Mouse (Mus musculus): ENCODE measurements around the gene Rexo4. TPM values are rescaled to one million over a fixed set of nuclear protein-coding genes. Genes with fewer than 3 reads are reported as not detected.

The Rexo4 gene
- total RNA-seq, 2 experiments from 2014 or later = 57.4 to 62.2 TPM

DNA sequence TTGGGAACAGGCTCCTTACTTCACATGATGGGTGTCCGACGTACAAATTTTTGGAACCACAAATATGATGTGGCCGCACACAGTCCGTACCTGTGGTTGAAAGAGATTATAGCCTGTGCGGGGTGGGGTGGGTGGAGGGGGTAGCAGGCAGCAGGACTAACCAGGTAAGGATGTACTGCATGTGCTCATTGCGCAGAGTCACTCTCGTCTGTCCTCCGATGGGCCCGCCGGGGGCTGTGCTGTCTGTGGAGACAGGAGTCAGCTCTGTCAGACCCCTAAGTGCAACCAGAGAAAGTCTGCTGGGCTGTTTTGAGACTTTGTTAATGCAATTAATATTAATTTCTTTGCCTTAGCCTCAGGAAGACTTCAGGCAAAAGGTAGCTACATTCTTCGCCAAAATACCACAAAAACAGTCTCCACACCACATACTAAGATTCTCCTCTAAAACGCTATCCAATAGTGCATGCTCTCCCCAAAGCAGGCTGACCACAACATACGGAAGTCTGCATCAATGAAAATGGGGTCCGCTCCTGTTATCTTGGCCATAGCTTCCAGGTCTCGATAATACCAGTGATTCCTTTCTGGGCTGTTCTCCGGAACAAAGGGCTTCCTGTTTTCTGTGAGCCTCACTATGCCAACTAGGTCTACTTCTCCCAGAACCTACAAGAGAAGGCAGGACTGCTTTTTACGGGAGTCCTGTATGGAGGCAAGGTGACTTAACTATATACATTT lies 50.6 kb downstream of the Rexo4 start:
- H3K27ac ChIP-seq = no peak overlapping the region
- H3K4me3 ChIP-seq = no peak overlapping the region
- no peak for TF ChIP-seq CTCF (conservative IDR thresholded peaks at IDR 0.05)
- DNase-seq (ENCODE audit: low spot score in 2 of 2) = no peak

DNA sequence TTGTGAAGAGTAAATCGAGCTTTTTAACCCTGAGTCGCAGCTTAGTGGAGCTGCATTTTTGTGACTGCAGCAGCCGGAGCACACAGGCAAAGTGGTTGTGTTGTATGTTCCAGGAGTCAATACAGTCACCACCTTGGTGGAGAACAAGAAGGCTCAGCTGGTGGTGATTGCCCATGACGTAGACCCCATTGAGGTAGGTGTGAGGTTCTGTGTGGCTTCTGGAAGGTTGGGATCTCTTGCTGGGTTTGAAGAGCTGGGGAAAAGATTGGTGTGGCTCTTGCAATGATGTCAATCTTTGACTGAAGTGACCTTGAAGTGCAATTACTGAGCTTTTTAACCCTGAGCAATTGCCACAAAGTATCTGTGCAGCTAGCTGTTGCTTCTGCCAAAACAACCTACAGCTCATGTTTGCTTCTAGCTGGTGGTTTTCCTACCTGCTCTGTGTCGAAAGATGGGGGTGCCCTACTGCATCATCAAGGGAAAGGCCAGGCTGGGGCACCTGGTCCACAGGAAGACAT lies 51.9 kb downstream of the Rexo4 start:
- no peak for TF ChIP-seq CTCF (conservative IDR thresholded peaks at IDR 0.05)
- peak overlapping the region; percentile 91 for H3K4me3 ChIP-seq
- H3K27ac ChIP-seq = 0 out of 2 replicates have a peak overlapping the region, but pooled peaks have one; percentile 14
- DNase-seq (ENCODE audit: low spot score in 2 of 2) = no peak

DNA sequence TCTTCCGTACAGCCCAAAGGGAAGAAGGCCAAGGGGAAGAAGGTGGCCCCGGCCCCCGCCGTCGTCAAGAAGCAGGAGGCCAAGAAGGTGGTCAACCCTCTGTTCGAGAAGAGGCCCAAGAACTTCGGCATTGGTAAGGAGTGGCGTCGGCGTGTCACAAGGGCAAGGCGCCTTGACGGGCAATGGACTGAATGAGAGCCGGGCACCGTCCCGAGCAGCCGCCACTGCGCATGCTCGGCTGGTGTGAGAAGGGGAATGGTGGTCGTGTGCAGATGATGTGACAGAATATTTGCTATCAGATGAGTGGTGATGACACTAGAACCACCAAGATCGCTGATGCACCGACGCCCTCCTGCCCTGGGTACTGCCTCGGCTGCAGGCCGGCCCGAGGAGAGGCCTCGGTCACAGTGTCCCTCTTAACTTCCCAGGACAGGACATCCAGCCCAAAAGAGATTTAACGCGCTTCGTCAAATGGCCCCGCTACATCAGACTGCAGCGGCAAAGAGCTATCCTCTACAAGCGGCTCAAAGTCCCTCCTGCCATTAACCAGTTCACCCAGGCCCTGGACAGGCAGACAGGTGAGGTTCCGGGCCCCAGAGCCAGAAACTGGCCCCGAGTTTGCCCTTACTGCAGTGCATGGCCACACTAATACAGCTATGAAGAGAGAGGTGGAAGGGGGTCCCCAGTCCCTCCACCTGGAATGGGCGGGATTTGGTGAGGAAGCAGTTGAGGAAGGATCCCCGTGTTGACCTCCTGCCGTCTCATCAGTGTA lies 53.0 kb downstream of the Rexo4 start:
- peak overlapping the region; percentile 95 for H3K27ac ChIP-seq
- peak overlapping the region; percentile 91 for H3K4me3 ChIP-seq
- peak; percentile 48 to 55 for DNase-seq (ENCODE audit: low spot score in 2 of 2)
- no peak for TF ChIP-seq CTCF (conservative IDR thresholded peaks at IDR 0.05)

DNA sequence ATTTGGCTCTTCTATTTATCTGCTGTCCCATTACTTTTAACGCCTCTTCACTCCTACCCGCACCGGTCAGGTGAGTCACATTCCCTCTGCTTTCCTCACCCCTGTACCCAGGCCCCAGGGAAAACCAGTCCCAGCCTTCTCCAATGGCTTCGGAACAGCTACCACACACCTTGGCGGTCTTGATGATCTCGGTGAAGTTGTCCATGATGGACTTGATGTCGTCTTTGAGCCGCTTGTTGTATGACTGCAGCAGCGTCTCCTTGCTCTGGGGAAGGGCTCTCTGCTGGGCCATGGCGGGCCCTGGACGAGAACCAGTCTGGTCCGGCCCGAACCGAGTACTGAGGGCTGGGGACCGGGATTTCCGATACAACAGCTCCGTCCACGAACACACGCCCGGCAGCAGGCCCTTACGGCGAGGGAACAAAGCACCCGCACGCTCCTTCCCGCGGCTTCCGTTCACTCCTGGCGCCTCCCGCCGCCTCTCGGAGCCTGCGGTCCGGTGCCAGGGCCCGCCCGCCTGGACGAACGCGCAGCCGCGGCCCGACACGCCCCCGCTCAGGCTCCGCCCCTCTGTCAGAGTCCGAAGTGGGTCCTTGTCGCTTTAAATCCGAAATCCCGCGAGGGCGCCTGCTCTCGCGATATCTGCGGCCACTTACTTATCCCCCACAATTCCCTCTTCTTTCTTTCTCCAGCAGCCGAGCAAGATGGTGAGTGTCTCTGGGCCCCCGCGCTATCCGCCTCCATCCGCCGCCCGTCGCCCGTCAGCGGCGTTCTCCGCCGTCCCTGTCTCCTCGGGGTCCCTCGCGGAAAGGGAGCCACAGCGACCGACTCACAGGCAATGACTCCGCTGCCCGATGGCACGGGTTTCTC lies 53.8 kb downstream of the Rexo4 start, which contains the start of the genes Med22 and Rpl7a:
Gene Med22 (minus strand): TSS at position 554 of the 870 bp plus-strand sequence.
Gene Rpl7a (plus strand): TSS at position 641 of the 870 bp plus-strand sequence.
- Histone ChIP-seq H3K4me3 (peak within 1 kb of the TSS; percentile 91), H3K27ac (peak within 1 kb of the TSS; percentile 95)
- DNase-seq (ENCODE audit: low spot score in 2 of 2) = peak; percentile 99 to 100
- no peak for TF ChIP-seq CTCF (conservative IDR thresholded peaks at IDR 0.05)

DNA sequence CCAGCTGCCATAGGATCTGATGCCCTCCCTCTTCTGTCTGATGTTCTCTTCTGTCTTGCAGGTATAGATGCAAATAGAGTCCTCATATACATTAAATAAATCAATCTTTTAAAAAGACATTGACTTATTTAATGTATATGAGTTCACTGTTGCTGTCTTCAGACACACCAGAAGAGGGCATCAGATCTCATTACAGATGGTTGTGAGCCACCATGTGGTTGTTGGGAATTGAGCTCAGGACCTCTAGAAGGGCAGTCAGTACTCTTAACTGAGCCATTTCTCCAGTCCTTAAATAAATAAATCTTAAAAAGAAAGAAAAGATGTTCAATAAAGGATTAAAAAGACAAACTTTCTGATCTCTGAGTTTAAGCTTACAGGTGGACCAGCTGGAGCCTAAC lies 54.8 kb downstream of the Rexo4 start:
- TF ChIP-seq CTCF (conservative IDR thresholded peaks at IDR 0.05) = peak; percentile 63
- H3K4me3 ChIP-seq = peak overlapping the region; percentile 91
- peak overlapping the region; percentile 95; the same call in 1 of the 2 replicates for H3K27ac ChIP-seq
- DNase-seq (ENCODE audit: low spot score in 2 of 2) = no peak

DNA sequence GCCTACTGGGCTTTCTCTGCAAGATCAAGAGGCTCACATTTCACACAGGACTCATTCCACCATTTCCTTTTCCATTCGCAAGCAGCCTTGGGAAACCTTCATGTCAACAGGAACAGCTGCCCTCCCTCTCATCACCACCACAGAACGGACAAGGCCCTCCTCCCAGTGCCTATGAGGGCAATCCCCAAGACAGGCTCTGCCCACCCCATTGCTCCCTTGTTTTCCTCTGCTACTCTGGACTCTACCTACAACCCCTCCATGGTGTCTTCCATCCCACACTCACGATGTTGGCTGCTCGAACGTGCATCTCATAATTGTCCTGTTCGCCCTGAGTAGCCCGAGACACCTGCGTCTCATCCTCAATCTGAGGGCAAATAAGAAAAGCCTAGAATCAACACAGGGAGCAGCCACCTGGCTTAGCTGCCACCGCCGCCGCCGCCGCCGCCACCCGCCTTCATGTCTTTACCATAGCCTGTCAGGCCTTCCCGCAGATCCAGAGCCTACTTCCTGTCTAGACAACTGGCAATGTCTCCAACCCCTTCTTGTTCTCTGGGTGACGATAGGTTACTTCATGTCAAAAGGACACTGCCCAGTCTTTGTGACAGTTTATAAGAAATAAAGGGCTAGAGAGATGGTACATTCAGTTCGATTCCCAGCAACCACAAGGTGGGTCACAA lies 55.3 kb downstream of the Rexo4 start:
- peak overlapping the region; percentile 11; the same call in 1 of the 2 replicates for H3K27ac ChIP-seq
- peak overlapping the region; percentile 91 for H3K4me3 ChIP-seq
- TF ChIP-seq CTCF (conservative IDR thresholded peaks at IDR 0.05) = no peak
- no peak for DNase-seq (ENCODE audit: low spot score in 2 of 2)

DNA sequence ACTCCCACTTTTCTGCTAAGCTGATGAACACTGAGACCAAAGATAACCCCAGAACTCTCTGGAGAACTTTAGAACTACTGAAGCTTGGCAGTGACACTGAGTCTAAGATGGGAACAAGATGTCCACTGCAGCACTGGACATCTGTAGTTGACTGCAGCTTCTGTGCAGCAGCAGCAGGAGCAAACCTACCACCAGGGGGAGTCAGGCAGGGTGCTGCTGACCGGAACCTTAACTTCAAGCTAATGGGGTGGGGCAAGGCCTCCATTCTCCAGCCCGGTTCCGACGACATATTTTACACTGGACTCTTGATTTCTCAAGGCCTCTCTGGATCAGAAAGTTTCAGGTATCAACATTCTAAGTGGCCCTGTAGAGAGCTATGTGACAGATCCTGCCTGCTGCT lies 57.1 kb downstream of the Rexo4 start:
- Histone ChIP-seq H3K4me3 (no peak overlapping the region), H3K27ac (no peak overlapping the region)
- peak; percentile 82 for TF ChIP-seq CTCF (conservative IDR thresholded peaks at IDR 0.05)
- DNase-seq (ENCODE audit: low spot score in 2 of 2) = no peak

DNA sequence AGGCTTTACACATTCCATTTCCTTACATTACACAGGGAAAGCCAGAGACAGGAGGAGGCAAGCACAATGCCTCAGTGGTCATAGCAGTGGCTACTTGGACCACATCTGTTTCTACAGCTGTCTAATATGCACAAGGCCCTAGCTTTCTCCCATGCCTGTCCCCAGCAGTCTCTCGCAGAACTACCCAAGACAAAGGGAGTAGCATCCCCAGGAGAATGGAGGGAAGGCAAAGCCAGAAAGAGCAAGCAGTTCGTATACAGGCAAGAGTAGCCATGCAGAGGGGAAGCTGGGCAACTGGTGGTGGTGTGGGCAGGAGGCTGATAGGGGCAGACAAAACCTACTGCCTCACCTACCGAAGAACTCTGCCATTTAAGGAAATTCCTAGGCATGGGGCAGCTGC lies 57.8 kb downstream of the Rexo4 start:
- Histone ChIP-seq H3K4me3 (no peak overlapping the region), H3K27ac (no peak overlapping the region)
- DNase-seq (ENCODE audit: low spot score in 2 of 2) = no peak
- TF ChIP-seq CTCF (conservative IDR thresholded peaks at IDR 0.05) = no peak

DNA sequence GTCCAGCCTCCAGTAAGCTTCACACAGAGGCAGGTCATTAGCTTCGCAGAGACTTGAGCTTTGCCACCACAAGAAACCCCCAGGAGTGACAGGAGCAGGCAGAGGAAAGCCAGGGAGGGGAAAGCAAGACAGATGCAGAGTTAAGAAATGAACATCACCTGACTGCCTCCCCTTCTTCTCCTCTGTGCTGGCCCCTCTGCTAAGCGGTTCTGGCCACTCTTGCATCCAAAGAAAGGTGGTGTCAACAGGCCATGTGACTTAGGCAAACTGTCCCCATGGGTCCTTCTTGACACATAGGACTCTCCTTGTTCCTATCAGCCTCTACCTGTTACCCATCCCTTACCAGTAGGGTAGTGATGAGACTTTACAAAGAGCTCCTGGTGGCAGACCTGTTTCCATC lies 58.2 kb downstream of the Rexo4 start:
- no peak overlapping the region for H3K27ac ChIP-seq
- no peak for TF ChIP-seq CTCF (conservative IDR thresholded peaks at IDR 0.05)
- no peak overlapping the region for H3K4me3 ChIP-seq
- no peak for DNase-seq (ENCODE audit: low spot score in 2 of 2)

Other genes with a start within 250 kb of the Rexo4 start
- gene Abo, start 99.4 kb downstream of the Rexo4 start, total RNA-seq (2021) = not detected
- 10 to 100 TPM; 24.3 to 27.6 TPM for gene Surf6, start 61.5 kb downstream of the Rexo4 start, total RNA-seq (2021)
- gene Med22, start 53.7 kb downstream of the Rexo4 start, total RNA-seq (2021) = 10 to 100 TPM; 44.6 to 46.5 TPM
- gene Rpl7a, start 53.6 kb downstream of the Rexo4 start, total RNA-seq (2021) = 100 to 1,000 TPM; 245 to 261 TPM
- gene Surf2, start 48.0 kb downstream of the Rexo4 start, total RNA-seq (2021) = 10 to 100 TPM; 35.9 to 36.9 TPM
- 100 to 1,000 TPM in 1 of 2 experiments, 10 to 100 TPM in 1; 96.7 to 101 TPM for gene Surf1, start 47.9 kb downstream of the Rexo4 start, total RNA-seq (2021)
- 10 to 100 TPM; 51.9 to 55.2 TPM for gene Surf4, start 30.5 kb downstream of the Rexo4 start, total RNA-seq (2021)
- under 1 TPM in 1 of 2 experiments, not detected in 1; 0.27 TPM for gene Stkld1, start 30.3 kb downstream of the Rexo4 start, total RNA-seq (2021)
- 1 to 10 TPM in 1 of 2 experiments, under 1 TPM in 1; 0.90 to 1.1 TPM for gene Adamts13, start 9.0 kb upstream of the Rexo4 start, total RNA-seq (2021)
- gene Cacfd1, start 45.5 kb upstream of the Rexo4 start, total RNA-seq (2021) = 10 to 100 TPM; 45.0 to 47.0 TPM
- gene Slc2a6, start 63.6 kb upstream of the Rexo4 start, total RNA-seq (2021) = 10 to 100 TPM; 38.4 to 42.3 TPM
- under 1 TPM; 0.51 to 0.71 TPM for gene Mymk, start 107.8 kb upstream of the Rexo4 start, total RNA-seq (2021)
- 10 to 100 TPM; 12.8 to 18.1 TPM for gene Adamtsl2, start 115.0 kb upstream of the Rexo4 start, total RNA-seq (2021)
- 100 to 1,000 TPM; 132 to 144 TPM for gene Fam163b, start 178.1 kb upstream of the Rexo4 start, total RNA-seq (2021)
- 1 to 10 TPM in 1 of 2 experiments, under 1 TPM in 1; 0.46 to 1.4 TPM for gene Dbh, start 200.8 kb upstream of the Rexo4 start, total RNA-seq (2021)

All from layer of hippocampus, adult 2 months (tissue).